In genomic region chr10:128823087-128823486, GRCm38 (mm10) we compare ENCODE assay signal across 1 mouse cellular context.
TF ChIP-seq lines count a peak whose summit lies in the region.

No protein-coding gene starts in this region.

TF ChIP-seq in CH12.LX, 34 proteins besides CTCF, POLR2A, EP300 and RAD21:
- TF ChIP-seq MXI1 (IDR thresholded peaks at IDR 0.05; ENCODE audit: low read depth, low read length) (peak; percentile 49; the same call in 1 of the 2 replicates), MYC (IDR thresholded peaks at IDR 0.05; ENCODE audit: low read depth, low read length) (peak; percentile 80)
